Mouse (Mus musculus): ENCODE measurements around the gene Rpl18. TPM values are rescaled to one million over a fixed set of nuclear protein-coding genes. Genes with fewer than 3 reads are reported as not detected.
A peak's percentile ranks its signal among the peaks of the same experiment; 100 is the strongest.

The Rpl18 gene
- polyA plus RNA-seq, 1 experiment from 2014 or later: 1,062 TPM

DNA sequence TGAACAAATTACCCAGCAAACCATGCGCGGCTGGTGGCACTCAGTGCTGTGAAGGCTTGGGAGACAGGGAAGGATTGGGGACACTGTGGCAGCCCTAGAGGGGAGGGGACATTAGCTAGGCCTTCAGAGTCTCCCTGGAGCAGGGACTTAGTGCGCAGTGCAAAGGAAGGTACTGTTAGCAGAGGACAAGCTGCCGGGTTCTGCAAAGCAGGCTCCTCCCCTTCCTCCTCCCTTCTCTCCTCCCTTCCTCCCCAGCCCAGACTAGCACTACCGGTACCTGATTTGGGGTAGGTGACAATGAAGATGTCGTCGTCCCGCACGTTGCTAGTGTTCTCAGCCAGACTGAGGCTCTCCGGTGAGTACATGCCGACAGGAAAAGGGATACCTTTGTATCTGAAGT is 26.5 kb downstream of the Rpl18 start:
- H3K9ac ChIP-seq: no peak overlapping the region
- H3K4me1 ChIP-seq: 0 out of 2 replicates have a peak, but pooled peaks cover 5% of the 10 kb centered on the region
- no peaks in the 10 kb centered on the region for H3K36me3 ChIP-seq
- peak; percentile 25; the same call in 1 of the 2 replicates for ATAC-seq (ENCODE audit: insufficient number of reproducible peaks, low FRiP score, low TSS enrichment, low read depth)
- H3K4me3 ChIP-seq (replicated peaks): peak overlapping the region; percentile 32
- no peak overlapping the region for H3K27ac ChIP-seq (replicated peaks)
- peak overlapping the region; percentile 43 for H3K4me2 ChIP-seq (replicated peaks)
- no peaks in the 10 kb centered on the region for H3K9me3 ChIP-seq (replicated peaks)
- 27% methylated on average over 11 of the region's 11 CpGs for WGBS
- no peaks in the 10 kb centered on the region for H3K27me3 ChIP-seq

- 23% methylated on average over 19 of the region's 19 CpGs for WGBS
Observed at GRCm38 (mm10) chr7:45742338-45742737, 27.1 kb downstream of the Rpl18 start.

GRCm38 (mm10) chr7:45744387-45744786 is 29.1 kb downstream of the Rpl18 start:
- Histone ChIP-seq H3K4me1 (0 out of 2 replicates have a peak, but pooled peaks cover 5% of the 10 kb centered on the region), H3K27me3 (no peaks in the 10 kb centered on the region), H3K9me3 (replicated peaks) (no peaks in the 10 kb centered on the region), H3K9ac (no peak overlapping the region), H3K36me3 (no peaks in the 10 kb centered on the region), H3K4me3 (replicated peaks) (no peak overlapping the region), H3K4me2 (replicated peaks) (no peak overlapping the region), H3K27ac (replicated peaks) (no peak overlapping the region)
- WGBS: 22% methylated on average over 2 of the region's 2 CpGs
- ATAC-seq (ENCODE audit: insufficient number of reproducible peaks, low FRiP score, low TSS enrichment, low read depth): no peak

More at GRCm38 (mm10) chr7:45742338-45742737, 27.1 kb downstream of the Rpl18 start:
- Histone ChIP-seq H3K4me2 (replicated peaks) (peak overlapping the region; percentile 43), H3K9ac (no peak overlapping the region), H3K4me3 (replicated peaks) (peak overlapping the region; percentile 32), H3K36me3 (no peaks in the 10 kb centered on the region), H3K9me3 (replicated peaks) (no peaks in the 10 kb centered on the region), H3K27me3 (no peaks in the 10 kb centered on the region), H3K4me1 (0 out of 2 replicates have a peak, but pooled peaks cover 5% of the 10 kb centered on the region), H3K27ac (replicated peaks) (no peak overlapping the region)
- ATAC-seq (ENCODE audit: insufficient number of reproducible peaks, low FRiP score, low TSS enrichment, low read depth): 0 out of 2 replicates have a peak, but pooled peaks have one; percentile 8

- no peak overlapping the region for H3K27ac ChIP-seq (replicated peaks)
- no peak overlapping the region for H3K4me2 ChIP-seq (replicated peaks)
- no peak for ATAC-seq (ENCODE audit: insufficient number of reproducible peaks, low FRiP score, low TSS enrichment, low read depth)
- peaks cover 9% of the 10 kb centered on the region for H3K4me1 ChIP-seq
- no peak overlapping the region for H3K4me3 ChIP-seq (replicated peaks)
- no peaks in the 10 kb centered on the region for H3K27me3 ChIP-seq
- no peaks in the 10 kb centered on the region for H3K36me3 ChIP-seq
- 61% methylated on average over 6 of the region's 6 CpGs for WGBS
- H3K9me3 ChIP-seq (replicated peaks): no peaks in the 10 kb centered on the region
- H3K9ac ChIP-seq: no peak overlapping the region
Observed at GRCm38 (mm10) chr7:45746518-45746917, 31.3 kb downstream of the Rpl18 start.

- ATAC-seq (ENCODE audit: insufficient number of reproducible peaks, low FRiP score, low TSS enrichment, low read depth): no peak
- H3K27me3 ChIP-seq: no peaks in the 10 kb centered on the region
- 90% methylated on average over 5 of the region's 5 CpGs for WGBS
- peaks cover 6% of the 10 kb centered on the region for H3K4me1 ChIP-seq
- H3K27ac ChIP-seq (replicated peaks): no peak overlapping the region
- no peaks in the 10 kb centered on the region for H3K9me3 ChIP-seq (replicated peaks)
- H3K9ac ChIP-seq: no peak overlapping the region
- no peak overlapping the region for H3K4me3 ChIP-seq (replicated peaks)
- no peak overlapping the region for H3K4me2 ChIP-seq (replicated peaks)
- H3K36me3 ChIP-seq: no peaks in the 10 kb centered on the region
Observed at GRCm38 (mm10) chr7:45747450-45747849, 32.2 kb downstream of the Rpl18 start.

DNA sequence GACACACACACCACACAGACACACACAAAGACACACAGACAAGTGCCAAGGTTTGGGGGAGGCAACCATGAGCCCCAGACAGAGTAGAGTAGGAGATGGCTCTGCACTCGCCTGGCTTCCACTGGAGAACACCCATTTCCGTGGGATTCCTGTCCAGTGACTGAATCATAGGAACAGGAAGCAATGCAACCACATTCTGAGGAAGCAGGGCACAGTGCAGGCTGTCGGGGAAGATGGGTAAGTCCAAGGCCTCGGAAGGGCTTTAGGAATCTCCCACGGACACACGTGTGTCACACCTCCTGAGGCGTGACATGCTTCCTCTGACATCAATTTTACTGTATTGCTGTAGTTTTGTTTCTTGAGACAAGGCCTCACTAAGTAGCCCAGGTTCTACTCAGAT is 32.9 kb downstream of the Rpl18 start:
- ATAC-seq (ENCODE audit: insufficient number of reproducible peaks, low FRiP score, low TSS enrichment, low read depth): no peak
- Histone ChIP-seq H3K9me3 (replicated peaks) (no peaks in the 10 kb centered on the region), H3K27me3 (no peaks in the 10 kb centered on the region), H3K4me3 (replicated peaks) (no peak overlapping the region), H3K4me1 (peaks cover 4% of the 10 kb centered on the region), H3K27ac (replicated peaks) (no peak overlapping the region), H3K4me2 (replicated peaks) (no peak overlapping the region), H3K9ac (no peak overlapping the region), H3K36me3 (no peaks in the 10 kb centered on the region)
- 71% methylated on average over 7 of the region's 7 CpGs for WGBS

DNA sequence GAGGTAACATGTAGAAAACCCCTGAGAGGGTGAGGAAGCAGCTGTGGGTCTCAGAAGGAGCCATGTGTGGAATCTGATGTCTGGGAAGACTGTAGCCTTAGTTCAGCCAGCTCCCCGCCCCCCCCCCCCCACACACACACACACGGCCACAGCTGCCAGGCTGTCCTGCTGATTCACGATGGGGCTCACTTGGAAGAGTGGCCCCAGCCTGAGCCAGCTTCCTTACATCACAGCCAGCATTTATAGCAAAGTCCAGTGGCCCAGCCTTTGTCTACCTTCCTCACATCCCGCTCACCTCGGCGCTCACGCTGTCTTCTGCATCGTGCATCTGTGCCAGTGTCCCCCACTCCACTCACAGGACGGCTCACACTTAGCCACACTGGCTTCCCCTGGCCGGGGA is 34.1 kb downstream of the Rpl18 start:
- H3K4me1 ChIP-seq: peaks cover 4% of the 10 kb centered on the region
- ATAC-seq (ENCODE audit: insufficient number of reproducible peaks, low FRiP score, low TSS enrichment, low read depth): no peak
- 42% methylated on average over 10 of the region's 10 CpGs for WGBS

GRCm38 (mm10) chr7:45750162-45750561 is 34.9 kb downstream of the Rpl18 start:
- WGBS: 54% methylated on average over 9 of the region's 9 CpGs

More for the DNA sequence above, 34.1 kb downstream of the Rpl18 start:
- no peak overlapping the region for H3K27ac ChIP-seq (replicated peaks)
- no peaks in the 10 kb centered on the region for H3K27me3 ChIP-seq
- H3K9ac ChIP-seq: no peak overlapping the region
- no peaks in the 10 kb centered on the region for H3K9me3 ChIP-seq (replicated peaks)
- H3K4me3 ChIP-seq (replicated peaks): no peak overlapping the region
- no peak overlapping the region for H3K4me2 ChIP-seq (replicated peaks)
- H3K36me3 ChIP-seq: no peaks in the 10 kb centered on the region

DNA sequence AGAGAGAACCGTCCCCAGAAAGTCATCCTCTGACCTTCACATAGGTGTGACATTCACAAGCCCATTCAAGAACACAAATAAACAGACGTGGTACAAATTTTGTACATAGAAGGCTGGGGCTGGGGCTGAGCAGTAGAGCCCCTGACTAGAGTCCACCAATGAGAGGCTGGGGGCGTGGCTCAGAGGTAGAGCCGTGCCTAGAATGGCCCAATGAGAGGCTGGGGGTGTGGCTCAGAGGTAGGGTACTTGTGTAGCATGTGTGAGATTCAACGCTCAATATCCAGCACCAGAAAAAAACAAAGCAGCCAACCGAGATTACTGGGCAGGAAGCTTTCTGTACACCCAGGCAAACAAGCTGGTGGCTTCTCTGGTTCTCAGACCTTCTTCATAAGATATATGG is 40.4 kb downstream of the Rpl18 start:
- no peaks in the 10 kb centered on the region for H3K36me3 ChIP-seq
- no peak for ATAC-seq (ENCODE audit: insufficient number of reproducible peaks, low FRiP score, low TSS enrichment, low read depth)
- no peak overlapping the region for H3K4me3 ChIP-seq (replicated peaks)
- no peak overlapping the region for H3K9ac ChIP-seq
- H3K27ac ChIP-seq (replicated peaks): no peak overlapping the region
- H3K4me2 ChIP-seq (replicated peaks): no peak overlapping the region
- no peaks in the 10 kb centered on the region for H3K9me3 ChIP-seq (replicated peaks)
- H3K27me3 ChIP-seq: peaks cover 33% of the 10 kb centered on the region
- 56% methylated on average over 6 of the region's 6 CpGs for WGBS
- H3K4me1 ChIP-seq: peaks cover 5% of the 10 kb centered on the region

More at GRCm38 (mm10) chr7:45750162-45750561, 34.9 kb downstream of the Rpl18 start:
- Histone ChIP-seq H3K4me1 (peaks cover 4% of the 10 kb centered on the region), H3K4me3 (replicated peaks) (no peak overlapping the region), H3K9me3 (replicated peaks) (no peaks in the 10 kb centered on the region), H3K36me3 (no peaks in the 10 kb centered on the region), H3K9ac (no peak overlapping the region), H3K27me3 (no peaks in the 10 kb centered on the region), H3K27ac (replicated peaks) (no peak overlapping the region), H3K4me2 (replicated peaks) (no peak overlapping the region)
- no peak for ATAC-seq (ENCODE audit: insufficient number of reproducible peaks, low FRiP score, low TSS enrichment, low read depth)

- ATAC-seq (ENCODE audit: insufficient number of reproducible peaks, low FRiP score, low TSS enrichment, low read depth): peak; percentile 70
- WGBS: 6% methylated on average over 24 of the region's 27 CpGs
- H3K9me3 ChIP-seq (replicated peaks): no peaks in the 10 kb centered on the region
Observed at GRCm38 (mm10) chr7:45759400-45759799, 44.1 kb downstream of the Rpl18 start.

GRCm38 (mm10) chr7:45760151-45760550 is 44.9 kb downstream of the Rpl18 start:
- Histone ChIP-seq H3K27me3 (peaks cover 35% of the 10 kb centered on the region), H3K9me3 (replicated peaks) (no peaks in the 10 kb centered on the region), H3K36me3 (no peaks in the 10 kb centered on the region), H3K4me2 (replicated peaks) (no peak overlapping the region), H3K27ac (replicated peaks) (no peak overlapping the region), H3K4me3 (replicated peaks) (no peak overlapping the region), H3K4me1 (peaks cover 5% of the 10 kb centered on the region), H3K9ac (no peak overlapping the region)
- ATAC-seq (ENCODE audit: insufficient number of reproducible peaks, low FRiP score, low TSS enrichment, low read depth): no peak
- 57% methylated on average over 5 of the region's 5 CpGs for WGBS

More at GRCm38 (mm10) chr7:45759400-45759799, 44.1 kb downstream of the Rpl18 start:
- H3K4me2 ChIP-seq (replicated peaks): peak overlapping the region; percentile 46
- H3K9ac ChIP-seq: no peak overlapping the region
- peaks cover 5% of the 10 kb centered on the region for H3K4me1 ChIP-seq
- no peaks in the 10 kb centered on the region for H3K36me3 ChIP-seq
- peak overlapping the region; percentile 23 for H3K4me3 ChIP-seq (replicated peaks)
- peak overlapping the region; percentile 45; the same call in 1 of the 2 replicates for H3K27ac ChIP-seq (replicated peaks)
- peaks cover 35% of the 10 kb centered on the region for H3K27me3 ChIP-seq

DNA sequence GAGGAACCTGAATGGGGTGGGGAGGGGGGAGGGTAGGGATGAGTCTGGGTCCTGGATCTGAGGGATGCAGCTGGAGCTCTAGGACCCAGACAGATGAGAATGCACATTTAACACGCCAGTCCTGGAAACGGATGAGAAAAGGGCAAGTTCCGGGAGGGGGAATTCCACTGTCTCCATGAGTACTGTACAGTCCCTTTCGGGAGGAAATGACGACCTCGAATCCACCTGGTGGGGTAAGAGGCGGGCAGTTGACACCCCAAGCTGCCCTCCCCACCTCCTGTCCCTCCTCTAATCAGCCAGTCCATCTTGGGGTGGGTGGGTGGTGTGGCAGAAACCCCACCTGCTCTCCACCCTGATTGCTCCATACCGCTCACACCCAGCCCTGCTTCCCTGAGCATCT is 50.7 kb downstream of the Rpl18 start:
- 46% methylated on average over 8 of the region's 8 CpGs for WGBS
- Histone ChIP-seq H3K36me3 (no peaks in the 10 kb centered on the region), H3K4me1 (peaks cover 10% of the 10 kb centered on the region; the same call in 1 of the 2 replicates), H3K4me3 (replicated peaks) (no peak overlapping the region), H3K4me2 (replicated peaks) (no peak overlapping the region; the same call in 1 of the 2 replicates), H3K27ac (replicated peaks) (peak overlapping the region; percentile 55; the same call in 1 of the 2 replicates), H3K9me3 (replicated peaks) (no peaks in the 10 kb centered on the region), H3K9ac (no peak overlapping the region), H3K27me3 (no peaks in the 10 kb centered on the region)
- ATAC-seq (ENCODE audit: insufficient number of reproducible peaks, low FRiP score, low TSS enrichment, low read depth): no peak
